Mouse (Mus musculus) megakaryocyte, embryonic 14.5 days (primary cell): ENCODE results near the gene Tmem222.

Source experiments
- FLI1 ChIP-seq: IDR thresholded peaks from 2 replicates; pipeline ENCODE4 v1.6.1; 2012; ENCODE audit warnings: low read length, inconsistent platforms, mixed read lengths
- GATA1 ChIP-seq: IDR thresholded peaks from 3 replicates; pipeline ENCODE4 v1.6.1; 2012; ENCODE audit warnings: mixed read lengths, low read length, inconsistent platforms, borderline replicate concordance

DNA sequence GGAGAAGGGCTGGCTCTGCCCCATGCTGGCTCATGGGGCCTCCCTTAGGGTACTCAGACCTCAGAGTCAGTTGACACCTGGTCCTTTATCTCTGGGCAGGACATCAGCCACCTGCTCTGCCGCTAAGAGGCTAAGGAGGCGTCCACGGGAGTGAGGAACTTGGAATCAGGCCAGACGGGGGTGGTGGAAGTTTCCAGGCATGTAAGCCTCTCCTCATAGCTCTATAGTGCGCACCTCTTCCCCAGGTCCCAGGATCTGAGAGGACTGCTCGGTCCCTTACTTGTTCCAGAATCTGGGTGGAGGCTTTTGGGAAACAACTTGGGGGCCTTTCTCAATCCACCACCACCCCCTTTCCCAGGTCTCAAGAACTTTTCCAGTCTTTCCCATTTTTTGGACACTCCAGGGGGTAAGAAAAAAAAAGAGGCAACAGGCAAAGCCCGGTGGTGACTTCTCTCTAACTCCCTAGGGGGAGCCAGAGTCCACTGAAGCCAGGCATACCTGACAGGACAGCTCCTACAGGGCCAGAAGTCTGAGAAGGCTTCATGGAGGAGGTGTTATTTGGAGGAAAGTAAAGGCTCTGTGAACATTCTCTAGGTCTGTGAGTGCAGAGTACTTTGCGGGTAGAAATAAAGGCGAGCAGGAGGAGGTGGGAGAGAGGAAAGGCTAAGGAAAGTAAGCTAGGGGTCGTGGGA, 44.2 kb downstream of the Tmem222 start:
- TF ChIP-seq GATA1 (no peak), FLI1 (no peak)
